Mouse (Mus musculus) large intestine, adult 2 months (tissue): ENCODE results near the gene Cebpz. TPM values are rescaled to one million over a fixed set of nuclear protein-coding genes. Genes with fewer than 3 reads are reported as not detected.

Source experiments
- DNase-seq: peaks from one replicate; pipeline ENCODE4 v3.0.0-alpha.2; 2012; ENCODE audit warnings: low read depth, low spot score
- WGBS: fragments of 180-500 bp; shearing (Covaris S2); methylation state at CpG from one replicate; pipeline ENCODE4 v1.1.7; 2018; 5-methylcytosine and 5-hydroxymethylcytosine counted together
- polyA plus RNA-seq: library from polyadenylated mRNA; depleted of rRNA; stranded (reverse); fragments of >200 nt; gene quantifications from 2 replicates; pipeline ENCODE4 v1.2.3, GENCODE M21; 2012; rRNA removed

The Cebpz gene
- 3.2 and 3.4 TPM in 2 replicates for polyA plus RNA-seq

DNA sequence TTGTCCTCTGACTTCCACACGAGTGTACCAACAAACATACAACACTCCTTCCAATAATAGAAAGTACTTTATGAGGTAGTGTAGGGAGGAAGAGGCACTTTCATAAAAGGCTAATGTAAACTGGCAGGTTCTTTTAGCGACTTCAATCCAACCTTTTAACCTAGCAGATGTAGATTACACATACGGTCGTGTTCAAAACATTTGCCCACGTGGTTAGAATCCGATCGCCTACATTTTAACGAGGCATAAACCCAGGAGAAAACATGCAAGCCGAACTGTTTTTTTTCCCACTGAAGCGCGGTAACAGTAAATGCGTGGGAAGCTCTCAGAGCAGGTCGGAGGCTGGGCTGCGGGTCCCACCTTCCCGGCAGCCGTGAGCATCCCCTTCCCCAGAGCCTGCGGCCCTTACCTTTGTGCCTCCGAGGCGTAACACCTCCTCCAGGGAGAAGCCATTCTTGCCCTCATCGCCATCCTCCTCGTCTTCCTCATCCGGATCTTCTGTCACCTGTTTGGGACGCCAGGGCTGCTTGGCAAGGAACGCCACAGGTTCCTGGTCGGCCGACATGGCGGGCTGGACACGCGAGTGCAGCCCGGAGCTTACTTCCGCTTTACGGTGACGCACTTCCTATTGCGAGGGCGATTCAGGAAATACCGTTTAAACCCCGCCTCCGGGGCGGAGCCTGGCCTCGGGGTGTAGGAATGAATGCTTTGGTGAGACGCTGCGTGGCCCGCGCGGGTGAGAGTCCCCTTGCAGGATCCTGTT lies at the start of gene Cebpz, which contains the start of gene Ndufaf7:
TSS of gene Cebpz (minus strand) at position 601 of the 763 bp plus-strand sequence.
TSS of gene Ndufaf7 (plus strand) at position 671 of the 763 bp plus-strand sequence.
- peak; percentile 98 for DNase-seq
- WGBS = under 1% methylated on average over 45 of the region's 45 CpGs

DNA sequence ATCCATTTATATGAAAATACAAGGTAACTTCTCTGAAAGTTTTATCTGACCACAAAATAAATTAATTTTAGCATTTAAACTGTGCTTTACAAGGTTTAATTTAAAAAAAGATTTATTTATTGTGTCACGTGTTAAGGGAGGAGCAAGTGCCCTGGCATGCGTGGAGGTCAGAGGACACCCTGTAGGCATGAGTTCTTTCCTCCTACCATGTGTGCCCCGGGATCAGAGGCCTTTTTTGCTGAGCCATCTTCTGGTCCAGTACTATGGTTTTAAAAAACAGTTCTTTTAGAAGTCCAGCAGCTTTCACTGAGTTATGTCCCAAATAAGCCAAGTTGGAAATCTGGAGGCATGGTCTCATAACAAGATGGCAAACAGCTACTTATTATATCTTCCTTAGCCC lies 46.9 kb upstream of the Cebpz start:
- 81% methylated on average over 3 of the region's 3 CpGs for WGBS
- DNase-seq = no peak

DNA sequence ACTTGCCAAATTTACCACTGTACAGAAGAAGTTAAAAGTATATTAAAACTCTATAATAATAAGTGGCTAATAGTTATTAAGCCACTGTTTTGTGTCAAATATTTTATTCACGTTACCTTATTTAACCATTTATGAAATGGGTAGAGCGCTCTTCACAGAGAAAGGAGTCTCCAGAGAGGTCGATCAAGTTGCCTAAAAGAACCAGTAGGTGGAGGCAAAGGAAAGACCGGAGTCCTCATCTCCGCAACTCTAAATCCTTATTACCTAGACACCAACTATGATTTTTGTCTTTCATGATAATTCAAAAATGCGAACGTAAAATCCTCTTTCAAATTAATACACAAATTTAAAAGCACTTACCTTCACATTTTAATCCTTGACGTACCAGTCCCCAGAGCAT lies 46.3 kb upstream of the Cebpz start:
- DNase-seq = no peak
- 91% methylated on average over 8 of the region's 8 CpGs for WGBS

DNA sequence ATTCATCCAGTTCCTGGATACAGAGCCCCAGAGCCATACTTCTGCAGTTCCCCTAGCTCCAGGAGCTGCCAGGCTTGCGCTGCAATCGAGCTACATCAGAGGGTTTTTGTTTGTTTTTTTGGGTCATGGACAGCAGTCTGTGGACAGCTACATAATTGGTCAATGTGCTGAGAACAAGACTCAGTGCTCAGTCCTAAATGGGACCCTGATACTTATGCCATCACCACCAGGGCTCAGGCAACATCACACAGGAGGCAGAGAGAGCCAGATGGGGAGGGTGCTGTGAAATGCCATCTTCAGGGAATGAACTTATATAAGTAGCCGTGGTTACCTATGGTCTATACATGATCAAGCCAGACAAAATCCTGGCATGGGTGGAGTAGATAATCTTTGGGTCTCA lies 31.6 kb upstream of the Cebpz start:
- 81% methylated on average over 3 of the region's 3 CpGs for WGBS

DNA sequence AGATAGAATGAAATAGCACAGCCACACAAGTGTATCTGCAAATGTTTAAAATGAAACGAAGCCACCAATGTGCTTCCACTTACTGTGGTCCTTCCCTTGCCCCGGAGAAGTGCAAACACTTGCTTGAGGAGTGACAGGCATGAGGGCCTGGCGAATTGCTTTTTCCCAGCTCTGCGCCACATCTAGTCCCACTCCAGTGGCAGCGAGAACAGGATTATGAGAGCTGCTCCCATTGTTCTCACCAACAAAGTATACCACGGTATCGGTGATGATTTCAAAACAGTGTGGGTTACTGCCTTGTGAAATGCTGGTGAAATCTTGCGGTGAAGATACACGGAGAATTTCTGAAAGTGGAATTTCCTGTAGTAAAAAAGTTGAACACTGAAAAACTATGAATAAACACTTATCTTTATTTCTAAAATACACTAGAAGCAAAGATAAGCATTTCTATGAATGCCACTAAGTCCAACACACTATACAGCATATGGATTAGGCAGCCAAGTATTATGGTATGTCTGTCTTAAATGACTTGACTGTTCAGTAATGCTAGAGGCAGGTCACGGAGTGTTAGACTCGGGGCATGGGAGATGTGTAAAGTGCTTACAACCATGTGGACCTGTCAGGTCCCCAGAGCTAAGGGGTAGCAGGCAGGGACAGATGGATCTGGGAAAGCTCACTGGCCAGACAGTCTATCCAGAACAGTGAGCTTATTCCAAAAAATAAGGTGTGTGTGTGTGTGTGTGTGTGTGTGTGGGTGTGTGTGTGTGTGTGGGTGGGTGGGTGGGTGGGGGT lies 29.4 kb upstream of the Cebpz start:
- 91% methylated on average over 11 of the region's 11 CpGs for WGBS
- no peak for DNase-seq

More for the DNA sequence above, 31.6 kb upstream of the Cebpz start:
- no peak for DNase-seq

DNA sequence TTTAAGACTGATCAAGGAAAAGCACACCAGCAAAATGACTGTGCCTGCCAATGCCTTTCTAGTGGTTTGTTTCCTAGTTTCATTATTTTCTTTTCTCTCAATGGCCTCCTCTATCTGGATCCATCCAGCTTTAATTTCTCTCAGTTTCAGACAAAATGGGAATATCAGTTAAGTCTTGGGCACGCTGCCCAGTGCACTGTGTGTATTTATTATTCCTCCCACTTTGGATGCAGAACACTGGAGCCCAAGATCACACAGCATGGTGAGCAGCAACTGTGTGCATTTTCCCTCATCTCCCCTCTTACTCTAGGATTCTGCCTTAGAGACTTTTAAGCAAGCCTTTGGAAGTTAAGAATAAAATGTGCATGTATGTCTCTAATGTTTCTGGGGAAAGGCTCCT lies 27.5 kb upstream of the Cebpz start:
- WGBS = 85% methylated on average over 1 of the region's 1 CpGs
- no peak for DNase-seq

DNA sequence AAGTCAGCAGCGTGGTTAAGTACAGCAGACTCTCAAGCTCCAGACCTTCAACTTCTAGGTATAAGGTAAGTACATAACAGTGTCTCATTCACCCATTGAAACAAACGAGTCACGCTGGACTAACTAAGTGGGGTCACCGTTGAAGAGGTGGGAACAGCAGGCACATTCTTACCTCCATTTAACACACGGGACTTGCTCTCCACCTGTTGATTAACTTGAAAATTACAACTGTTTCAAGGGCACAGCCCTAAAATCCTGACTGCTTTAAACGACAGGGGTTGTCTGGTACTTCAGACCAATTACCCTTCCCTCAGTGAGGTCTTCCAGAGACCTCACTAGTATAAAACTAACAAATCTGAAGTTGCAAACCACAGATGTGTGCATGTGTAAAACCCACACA lies 22.6 kb upstream of the Cebpz start:
- 60% methylated on average over 6 of the region's 6 CpGs for WGBS

DNA sequence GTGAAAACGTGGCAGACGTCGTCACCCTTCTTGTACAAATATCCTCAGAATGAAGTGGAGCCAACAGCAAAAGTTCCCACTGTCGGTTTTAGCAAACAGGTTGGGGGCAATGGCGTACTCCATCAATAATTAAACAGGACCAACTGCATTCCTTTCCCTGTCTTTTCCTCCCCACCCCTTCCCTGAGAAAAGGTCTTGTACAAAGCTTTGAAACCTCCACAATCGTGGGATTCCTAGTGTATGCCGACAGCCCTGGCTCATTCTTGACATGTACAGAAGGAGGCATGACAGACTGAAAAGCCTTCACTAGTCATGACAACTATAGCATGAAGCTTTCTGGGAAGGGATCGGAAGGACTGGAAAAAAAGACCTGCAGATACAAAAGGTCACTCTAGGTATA lies 16.4 kb upstream of the Cebpz start:
- no peak for DNase-seq
- 50% methylated on average over 8 of the region's 8 CpGs for WGBS

More for the DNA sequence above, 22.6 kb upstream of the Cebpz start:
- DNase-seq = no peak

DNA sequence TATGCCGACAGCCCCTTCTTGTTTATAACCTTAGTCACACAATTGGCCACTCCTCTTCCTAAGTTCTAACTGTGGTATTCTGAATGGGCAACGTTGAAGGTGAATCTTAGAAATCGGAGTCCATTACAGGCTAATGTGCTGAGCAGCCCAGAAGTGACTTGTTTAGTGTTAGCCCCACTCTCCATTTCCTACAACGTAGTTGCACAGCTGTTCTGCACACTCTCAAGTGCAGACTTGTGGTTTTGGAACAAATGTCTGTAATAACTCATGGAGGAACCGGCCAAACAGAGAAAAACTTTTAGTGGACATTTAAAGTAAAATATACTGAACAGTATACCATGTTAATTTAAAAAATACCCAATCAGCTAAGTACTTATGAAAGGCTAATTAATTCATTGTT lies 15.2 kb upstream of the Cebpz start:
- WGBS = 73% methylated on average over 5 of the region's 5 CpGs
- no peak for DNase-seq

DNA sequence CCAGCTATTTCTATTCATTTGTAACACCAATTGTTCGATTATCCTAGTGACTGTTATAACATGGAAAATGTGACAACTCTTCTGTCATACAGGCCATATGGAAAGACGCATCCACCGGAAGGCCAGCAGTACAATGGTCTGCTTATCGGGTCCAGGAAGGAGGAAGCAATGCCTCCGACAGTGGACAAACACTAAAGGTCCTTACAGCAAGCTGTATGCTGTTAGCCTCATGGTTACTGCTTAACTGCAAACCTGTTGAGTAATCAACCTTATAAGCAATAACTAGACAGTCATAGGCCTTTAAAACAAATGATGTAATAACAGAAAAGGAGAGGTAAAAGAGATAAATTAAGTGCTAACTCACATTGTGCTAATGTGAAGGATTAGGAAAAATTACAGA lies 14.4 kb upstream of the Cebpz start:
- WGBS = 62% methylated on average over 5 of the region's 5 CpGs

DNA sequence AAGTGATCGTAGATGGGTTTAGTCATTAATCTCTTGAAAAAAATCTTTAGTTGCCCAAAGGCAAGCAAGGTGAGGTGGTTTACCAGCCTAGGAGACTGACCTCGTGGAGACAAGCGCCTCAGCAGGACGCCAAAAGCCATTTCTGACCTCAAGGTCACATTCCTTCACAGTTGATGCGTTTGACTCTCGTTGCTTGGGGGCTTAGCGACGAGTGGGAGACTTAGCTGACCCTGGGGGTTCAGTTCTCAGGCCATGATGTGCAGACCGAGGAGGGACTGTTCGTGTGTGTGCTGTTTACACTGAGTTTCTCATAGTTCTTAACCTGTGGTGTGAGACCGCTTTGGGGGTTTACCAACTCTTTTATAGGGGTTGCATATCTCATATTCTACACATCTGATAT lies 5.7 kb upstream of the Cebpz start:
- DNase-seq = no peak
- 67% methylated on average over 11 of the region's 11 CpGs for WGBS

More for the DNA sequence above, 14.4 kb upstream of the Cebpz start:
- DNase-seq = no peak

DNA sequence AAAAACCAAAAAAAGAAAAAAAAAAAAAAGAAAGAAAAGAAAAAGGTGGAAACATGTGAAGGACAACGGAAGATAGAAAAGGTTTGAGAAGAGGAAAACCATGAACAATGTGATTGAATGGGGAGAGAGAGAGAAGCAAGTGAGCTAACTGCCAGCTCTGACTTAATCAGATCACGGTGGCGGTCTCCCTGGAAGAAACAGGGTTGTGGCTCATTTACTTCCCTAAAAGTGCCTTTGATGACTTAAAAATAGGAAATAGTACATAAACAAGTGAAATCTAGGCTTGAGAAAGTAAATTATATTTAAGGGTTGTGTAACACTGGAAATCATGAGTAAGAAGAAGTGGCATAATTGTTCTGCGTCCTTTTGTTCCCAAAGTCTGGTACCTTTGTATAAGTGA lies 2.1 kb upstream of the Cebpz start:
- WGBS = 91% methylated on average over 4 of the region's 4 CpGs
- DNase-seq = no peak

DNA sequence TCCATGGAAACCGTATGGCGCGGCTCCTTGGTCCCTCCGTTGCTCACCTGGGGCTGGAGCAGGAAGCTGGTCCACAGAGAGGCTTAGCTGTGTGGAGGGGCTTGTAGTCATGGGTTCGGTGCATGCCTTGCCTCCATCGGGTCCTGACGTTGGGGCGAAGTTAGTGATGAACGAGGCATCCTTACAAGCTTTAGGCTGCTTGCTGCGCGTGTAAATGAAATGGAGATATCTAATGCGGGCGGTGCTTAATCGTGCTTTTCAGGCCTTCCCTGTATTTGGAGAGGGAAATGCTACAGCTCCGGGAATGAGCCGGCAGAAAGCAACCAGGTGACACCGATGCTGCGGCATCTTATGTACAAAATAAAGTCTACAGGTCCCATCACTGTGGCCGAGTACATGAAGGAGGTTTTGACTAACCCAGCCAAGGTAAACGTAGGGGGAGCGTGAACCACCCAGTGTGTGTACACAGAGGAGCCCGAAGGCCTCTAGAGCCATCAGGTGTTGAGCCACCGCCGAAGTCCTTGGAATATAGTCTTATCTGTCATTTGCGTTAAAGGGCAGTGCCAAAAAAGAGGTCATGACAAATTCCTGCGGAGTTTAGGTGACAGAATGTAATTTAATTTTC lies 475 bp upstream of the Cebpz start:
- 4% methylated on average over 26 of the region's 26 CpGs for WGBS

DNA sequence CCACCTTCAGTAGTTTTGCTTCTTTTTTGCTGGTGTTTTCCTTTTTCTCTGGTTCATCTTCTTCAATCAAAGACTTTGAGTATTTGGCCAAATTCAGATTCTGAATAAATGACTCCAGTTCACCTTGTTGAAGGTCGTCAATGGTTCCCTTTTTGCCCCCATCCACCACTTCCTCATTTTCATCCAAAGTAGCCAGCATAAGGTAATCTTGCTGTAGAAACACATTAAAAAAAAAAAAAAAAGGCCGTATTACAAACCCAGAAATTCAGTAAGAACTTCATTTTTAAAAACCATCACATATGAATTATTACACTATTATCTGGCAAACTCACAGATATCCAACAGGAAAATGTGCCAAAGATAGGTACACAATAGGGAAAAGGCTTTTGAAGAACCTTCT lies 1.0 kb downstream of the Cebpz start:
- no peak for DNase-seq
- WGBS = 61% methylated on average over 2 of the region's 2 CpGs

More for the DNA sequence above, 475 bp upstream of the Cebpz start:
- no peak for DNase-seq

DNA sequence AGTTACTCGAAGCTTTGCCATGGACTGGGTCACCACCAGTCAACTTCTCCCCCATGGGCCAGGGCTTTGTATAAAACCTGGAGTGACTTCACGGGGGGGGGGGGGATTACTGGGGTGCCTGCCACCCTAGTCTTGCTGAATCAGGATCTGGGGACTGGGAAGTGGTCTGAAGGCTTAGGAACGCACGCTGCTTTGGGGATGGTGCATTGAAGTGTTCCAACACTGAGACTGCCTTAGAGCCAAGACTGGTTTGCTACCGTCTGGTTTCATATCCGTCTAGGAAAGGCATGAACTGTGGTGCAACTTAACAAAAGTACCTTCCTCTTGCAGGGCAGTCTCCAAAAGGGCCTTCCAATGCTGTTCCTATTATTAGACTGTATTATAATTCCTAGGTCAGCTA lies 19.2 kb downstream of the Cebpz start:
- DNase-seq = no peak
- WGBS = 56% methylated on average over 6 of the region's 6 CpGs

DNA sequence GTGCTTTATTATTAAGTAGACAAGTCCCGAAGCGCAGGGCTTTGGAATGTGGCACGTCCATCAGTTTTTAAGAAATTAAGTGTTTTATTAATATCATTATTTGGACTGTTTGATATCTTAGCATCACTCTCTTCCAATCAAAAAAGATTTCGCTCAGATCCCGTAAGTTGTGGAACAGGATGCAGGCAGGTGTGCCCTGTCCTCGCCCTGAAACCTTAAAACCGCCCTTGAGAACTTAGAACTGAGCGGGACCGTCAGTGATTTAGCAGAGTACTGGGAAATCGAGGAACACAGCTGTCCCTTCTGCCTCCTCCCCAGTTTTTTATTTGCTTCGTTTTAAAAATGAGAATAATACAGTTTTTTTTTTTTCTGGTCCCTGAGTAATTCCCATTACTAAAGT lies 20.0 kb downstream of the Cebpz start:
- no peak for DNase-seq
- under 1% methylated on average over 11 of the region's 11 CpGs for WGBS

DNA sequence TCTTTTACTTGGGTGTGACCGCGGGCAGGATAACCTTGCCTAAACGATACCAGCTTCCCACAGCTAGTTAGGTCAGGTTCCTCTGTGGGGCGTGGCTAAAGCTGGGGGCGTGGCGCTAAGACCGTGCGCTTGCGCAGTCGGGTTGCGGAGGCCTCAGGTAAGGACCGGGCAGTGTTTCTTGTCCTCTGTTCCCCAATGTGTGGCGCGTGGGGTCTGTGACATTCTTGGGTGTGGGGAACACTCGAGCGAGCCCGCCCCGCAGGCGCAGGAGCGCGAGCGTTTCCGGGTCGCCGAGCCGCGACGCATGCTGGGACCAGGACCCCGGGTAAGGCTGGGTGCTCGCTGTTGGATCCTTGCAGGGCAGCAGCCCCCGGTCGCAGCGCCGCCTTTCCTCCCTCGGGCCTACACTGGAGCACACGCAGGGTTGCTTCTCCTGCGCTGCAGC lies 20.5 kb downstream of the Cebpz start, which contains the start of gene Cebpzos:
TSS of gene Cebpzos (plus strand) at position 132 of the 445 bp plus-strand sequence.
- peak; percentile 80 for DNase-seq
- under 1% methylated on average over 37 of the region's 37 CpGs for WGBS

DNA sequence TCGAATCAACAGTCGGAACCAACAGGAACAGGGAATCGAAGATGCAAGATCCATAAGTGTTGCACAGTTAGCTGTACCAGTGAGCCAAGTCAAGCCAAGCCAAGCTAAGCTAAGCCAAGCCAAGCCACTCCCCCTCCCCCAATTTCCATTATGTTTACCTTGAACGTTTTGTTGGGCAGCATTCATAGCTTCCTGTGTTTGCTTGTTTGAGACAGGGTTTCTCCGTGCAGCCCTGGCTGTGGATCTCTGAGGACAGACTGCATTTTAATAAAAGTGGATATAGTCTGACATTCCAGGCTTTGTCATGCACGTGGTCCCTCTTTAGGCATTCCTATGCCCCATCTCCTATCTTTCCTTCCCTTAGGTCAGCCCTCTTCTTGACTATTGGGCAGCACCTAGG lies 21.1 kb downstream of the Cebpz start:
- no peak for DNase-seq

DNA sequence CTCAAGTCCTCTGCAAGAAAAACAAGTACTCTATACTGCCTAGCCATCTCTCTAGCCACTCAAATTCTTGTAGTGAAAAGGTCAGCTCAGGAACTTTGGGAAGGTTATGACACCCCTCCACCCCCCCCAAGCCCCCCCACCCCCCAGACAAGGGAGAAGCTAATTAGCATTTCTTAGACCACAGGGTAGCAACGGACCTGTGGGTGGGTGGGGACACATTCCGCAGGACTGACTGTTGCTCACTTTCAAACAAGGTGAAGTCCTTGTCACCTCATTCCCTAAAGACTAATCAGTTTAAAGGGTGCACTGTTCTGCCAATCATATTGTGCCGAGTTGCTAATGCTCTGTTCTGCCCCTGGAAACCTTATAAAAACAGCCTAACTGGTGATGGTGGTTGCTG lies 22.9 kb downstream of the Cebpz start:
- 59% methylated on average over 3 of the region's 3 CpGs for WGBS
- no peak for DNase-seq

More for the DNA sequence above, 21.1 kb downstream of the Cebpz start:
- WGBS = 52% methylated on average over 6 of the region's 6 CpGs

DNA sequence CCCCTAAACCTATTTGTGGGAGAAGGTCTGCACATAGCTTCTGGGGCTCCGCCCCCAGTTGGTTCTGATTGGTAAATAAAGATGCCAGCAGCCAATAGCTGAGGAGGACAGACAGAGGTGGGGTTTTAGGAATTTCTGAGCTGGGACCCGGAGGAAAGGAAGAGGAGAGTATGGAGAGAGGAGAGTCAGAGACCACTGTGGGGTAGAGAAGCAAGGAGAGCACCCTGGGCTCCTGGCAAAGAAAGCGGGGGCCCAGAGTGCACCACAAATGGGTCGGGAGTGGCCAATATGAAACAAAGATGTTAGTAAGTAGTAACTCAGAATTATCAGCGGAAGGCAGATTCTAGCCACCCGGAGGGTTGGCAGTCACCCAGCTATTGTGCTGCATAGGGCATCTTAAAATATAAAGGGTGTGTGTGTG lies 24.0 kb downstream of the Cebpz start:
- DNase-seq = no peak
- WGBS = 32% methylated on average over 6 of the region's 6 CpGs
